ENCODE assay signal across 20 mouse cellular contexts in genomic region chr9:48782284-48783060, GRCm38 (mm10). TPM values are rescaled to one million over a fixed set of nuclear protein-coding genes. Genes with fewer than 3 reads are reported as not detected.
A peak's percentile ranks its signal among the peaks of the same experiment; 100 is the strongest.
DNase-seq lines count a peak whose midpoint lies in the region; ATAC-seq lines count a peak whose summit lies in the region.
"Had no signal": no experiment of that assay in that cellular context is flagged by ENCODE, and none has a peak within 500 bp of the region (broad histone marks: within the 10 kb centered on the region; RNA-seq: fewer than 3 reads in every experiment).

No protein-coding gene starts in this region.

- H3K4me3 ChIP-seq in heart, embryonic 14.5 days (ENCODE audit: control insufficient read depth in 1 of 2, insufficient read depth in 1 of 2, low read depth in 1 of 2, low read length in 2 of 2), result no peak overlapping the region
- H3K4me3 ChIP-seq in heart, embryonic 11.5 days (ENCODE audit: low read depth, low read length), result no peak overlapping the region
- no peak overlapping the region for H3K4me3 ChIP-seq in lung, embryonic 15.5 days
- H3K4me3 ChIP-seq: embryonic facial prominence, embryonic 15.5 days; limb, embryonic 15.5 days; neural tube, embryonic 15.5 days; stomach, embryonic 15.5 days had no signal

- no peak overlapping the region for H3K9ac ChIP-seq in heart, embryonic 14.5 days (ENCODE audit: low read length)
- no peak overlapping the region for H3K9ac ChIP-seq in heart, embryonic 11.5 days (ENCODE audit: low read depth, low read length)
- no peak overlapping the region for H3K9ac ChIP-seq in lung, embryonic 15.5 days
- H3K9ac ChIP-seq: embryonic facial prominence, embryonic 15.5 days; limb, embryonic 15.5 days; liver, postnatal 0 days; neural tube, embryonic 15.5 days; stomach, embryonic 15.5 days had no signal

- H3K4me1 ChIP-seq in heart, embryonic 14.5 days (ENCODE audit: control insufficient read depth in 2 of 2, insufficient read depth in 2 of 2, low read length in 2 of 2), result peaks cover 16 to 18% of the 10 kb centered on the region in 2 experiments
- H3K4me1 ChIP-seq in heart, embryonic 11.5 days (ENCODE audit: control insufficient read depth, insufficient read depth, low read length), result peaks cover 12% of the 10 kb centered on the region
- peaks cover 18% of the 10 kb centered on the region for H3K4me1 ChIP-seq in lung, embryonic 15.5 days
- H3K4me1 ChIP-seq: stomach, embryonic 15.5 days had no signal

- 36% methylated on average over 15 of the region's 15 CpGs for WGBS in heart, embryonic 14.5 days
- WGBS in heart, embryonic 11.5 days (ENCODE audit: insufficient replicate concordance), result 33% methylated on average over 15 of the region's 15 CpGs
- 19% methylated on average over 15 of the region's 15 CpGs for WGBS in lung, embryonic 15.5 days

- no peak overlapping the region for H3K27ac ChIP-seq in heart, embryonic 14.5 days (replicated peaks in 1 of 2; ENCODE audit: control insufficient read depth in 1 of 2, insufficient read depth in 1 of 2, low read depth in 2 of 2, low read length in 2 of 2)
- H3K27ac ChIP-seq in heart, embryonic 11.5 days (ENCODE audit: low read depth, low read length), result no peak overlapping the region
- no peak overlapping the region for H3K27ac ChIP-seq in lung, embryonic 15.5 days
- H3K27ac ChIP-seq: embryonic facial prominence, embryonic 15.5 days; kidney, postnatal 0 days; limb, embryonic 15.5 days; neural tube, embryonic 15.5 days; stomach, embryonic 15.5 days had no signal

- ATAC-seq in heart, embryonic 14.5 days (ENCODE audit: insufficient number of reproducible peaks, insufficient read depth, low FRiP score, low read depth), result 0 out of 2 replicates have a peak, but pooled peaks have one; percentile 23
- no peak for ATAC-seq in heart, embryonic 11.5 days (replicated peaks; ENCODE audit: insufficient number of reproducible peaks, low FRiP score, low TSS enrichment)
- peak; percentile 65; the same call in 1 of the 2 replicates for ATAC-seq in lung, embryonic 15.5 days (ENCODE audit: borderline replicate concordance, extremely low read depth, low FRiP score, low TSS enrichment)
- ATAC-seq: activated CD4-positive, CD25-positive, alpha-beta regulatory T cell, adult 4 months; intestine, postnatal 0 days; liver, postnatal 0 days had no signal

- peak; percentile 36 to 48 for DNase-seq in cerebellum, postnatal 10 days
- no peak for DNase-seq in cerebellum, postnatal 25 days
- no peak for DNase-seq in lung, postnatal 25 days (ENCODE audit: low spot score)
- peak; percentile 27 for DNase-seq in embryo, embryonic 10 days (ENCODE audit: low spot score)
- no peak for DNase-seq in adrenal gland, postnatal 4 days (ENCODE audit: low spot score in 2 of 2)
- DNase-seq: cerebellum, adult 11 months; gastrocnemius, postnatal 14 days; liver, postnatal 0 days; thymus, postnatal 36 days had no signal

- no peaks in the 10 kb centered on the region for H3K9me3 ChIP-seq in heart, embryonic 14.5 days (ENCODE audit: control insufficient read depth, low read length)
- H3K9me3 ChIP-seq in heart, embryonic 11.5 days (replicated peaks; ENCODE audit: control insufficient read depth, low read length), result no peaks in the 10 kb centered on the region
- no peaks in the 10 kb centered on the region for H3K9me3 ChIP-seq in lung, embryonic 15.5 days
- H3K9me3 ChIP-seq: embryonic facial prominence, embryonic 15.5 days; limb, embryonic 15.5 days; neural tube, embryonic 15.5 days; stomach, embryonic 15.5 days had no signal

- H3K36me3 ChIP-seq in heart, embryonic 14.5 days (ENCODE audit: control insufficient read depth, insufficient read depth, low read length), result no peaks in the 10 kb centered on the region
- H3K36me3 ChIP-seq in heart, embryonic 11.5 days (ENCODE audit: control insufficient read depth, insufficient read depth, low read length), result no peaks in the 10 kb centered on the region
- no peaks in the 10 kb centered on the region for H3K36me3 ChIP-seq in lung, embryonic 15.5 days
- H3K36me3 ChIP-seq: embryonic facial prominence, embryonic 15.5 days; limb, embryonic 15.5 days; neural tube, embryonic 15.5 days; stomach, embryonic 15.5 days had no signal

- no peak overlapping the region for H3K4me2 ChIP-seq in heart, embryonic 14.5 days (ENCODE audit: low read length)
- H3K4me2 ChIP-seq in heart, embryonic 11.5 days, result no peak overlapping the region
- H3K4me2 ChIP-seq in lung, embryonic 15.5 days, result no peak overlapping the region
- H3K4me2 ChIP-seq: embryonic facial prominence, embryonic 15.5 days; limb, embryonic 15.5 days; midbrain, embryonic 11.5 days; neural tube, embryonic 15.5 days; stomach, embryonic 15.5 days had no signal

- peaks cover 4% of the 10 kb centered on the region; the same call in 1 of the 2 replicates for H3K27me3 ChIP-seq in heart, embryonic 14.5 days (ENCODE audit: control insufficient read depth, insufficient read depth, low read length)
- H3K27me3 ChIP-seq in heart, embryonic 11.5 days (ENCODE audit: control insufficient read depth, insufficient read depth, low read length), result no peaks in the 10 kb centered on the region
- peaks cover 12% of the 10 kb centered on the region; the same call in 1 of the 2 replicates for H3K27me3 ChIP-seq in lung, embryonic 15.5 days
- H3K27me3 ChIP-seq: embryonic facial prominence, embryonic 15.5 days; neural tube, embryonic 15.5 days had no signal

RNA-seq across cellular contexts. Expression of gene Zbtb16, which starts 53.5 kb away (rescaled TPM):
- 2.1 and 3.3 TPM in 2 replicates for polyA plus RNA-seq in heart, embryonic 14.5 days (2014; fragmentation: Nextera tagmentation; extraction: Ambion mirVana)
- 0.57 and 0.75 TPM in 2 replicates for polyA plus RNA-seq in heart, embryonic 11.5 days (2014; fragmentation: Nextera tagmentation; extraction: Ambion mirVana)
- polyA plus RNA-seq in lung, embryonic 15.5 days (2015; fragmentation: Nextera tagmentation; extraction: Ambion mirVana), result 5.1 and 7.0 TPM in 2 replicates
- total RNA-seq in adrenal gland, postnatal 4 days (2021), result 10 to 100 TPM; 32.4 to 47.4 TPM
- polyA plus RNA-seq: activated CD4-positive, CD25-positive, alpha-beta regulatory T cell, adult 4 months had no signal

Comparison
In these comparisons a context has a peak if more than half of its experiments do, and no peak if none do; other contexts are left out.
1. DNase-seq: peak in cerebellum, postnatal 10 days (2 of 2) and embryo, embryonic 10 days (single experiment); none in cerebellum, postnatal 25 days (0 of 2), lung, postnatal 25 days (single experiment) and adrenal gland, postnatal 4 days (0 of 2).